Mouse (Mus musculus) forebrain, embryonic 14.5 days (tissue): ENCODE measurements at regions not wholly inside any gene's neighbourhood (a gene's known extent, or its start where the extent isn't known, plus 50 kb on each side); places are given as distances from the start of the nearest gene placed in this dataset.

Experiments used
- ATAC-seq: fragments of 200-750 bp; cut with Nextera tagmentation; 2 replicates; pipeline ENCODE4 v1.8.0; 2017; ENCODE audit warnings: mild to moderate bottlenecking, moderate library complexity
- DNase-seq: peaks from one replicate; pipeline ENCODE4 v3.0.0-alpha.2; 2015; ENCODE audit warnings: low spot score
- H3K27ac ChIP-seq: fragments of 300-500 bp; sonication (generic); 2 replicates; pipeline ENCODE4 v1.5.1; 2014; ENCODE audit warnings: low read depth, mild to moderate bottlenecking, control low read depth, low read length, moderate library complexity
- H3K27me3 ChIP-seq: fragments of 300-500 bp; sonication (generic); replicated peaks from 2 replicates; pipeline ENCODE4 v1.6.1; 2014; ENCODE audit warnings: low read length, control low read depth, mixed read lengths; ENCODE audit not compliant: control insufficient read depth, insufficient read depth
- H3K36me3 ChIP-seq: fragments of 300-500 bp; sonication (generic); 2 replicates; pipeline ENCODE4 v1.6.1; 2014; ENCODE audit warnings: low read length, control low read depth; ENCODE audit not compliant: control insufficient read depth, insufficient read depth
- H3K4me1 ChIP-seq: fragments of 300-500 bp; sonication (generic); 2 replicates; pipeline ENCODE4 v1.6.1; 2014; ENCODE audit warnings: antibody characterized with exemption, low read length, control low read depth; ENCODE audit not compliant: control insufficient read depth, insufficient read depth
- H3K4me2 ChIP-seq: fragments of 300-500 bp; sonication (generic); 2 replicates; pipeline ENCODE4 v1.6.1; 2014; ENCODE audit warnings: mild to moderate bottlenecking, control low read depth, low read length
- H3K4me3 ChIP-seq: fragments of 300-500 bp; sonication (generic); 2 replicates; pipeline ENCODE4 v1.5.1; 2014; ENCODE audit warnings: low read depth, low read length, control low read depth
- H3K9ac ChIP-seq: fragments of 300-500 bp; sonication (generic); 2 replicates; pipeline ENCODE4 v1.6.1; 2014; ENCODE audit warnings: mild to moderate bottlenecking, low read length, control low read depth, moderate library complexity
- H3K9me3 ChIP-seq: fragments of 300-500 bp; sonication (generic); replicated peaks from 2 replicates; pipeline ENCODE4 v1.6.1; 2016; ENCODE audit warnings: low read length, control low read depth, mixed read lengths; ENCODE audit not compliant: control insufficient read depth
- WGBS: fragments of 180-500 bp; shearing (Covaris S2); extraction: QIAGEN DNeasy Blood & Tissue Kit; methylation state at CpG from one replicate; pipeline ENCODE4 v1.1.7; 2014; 5-methylcytosine and 5-hydroxymethylcytosine counted together

GRCm38 (mm10) chr7:94414351-94414750 lies 1334.7 kb downstream of the Fam181b start:
- H3K36me3 ChIP-seq = no peaks in the 10 kb centered on the region
- 89% methylated on average over 1 of the region's 1 CpGs for WGBS
- ATAC-seq = no peak

GRCm38 (mm10) chr7:94415319-94415718 lies 1335.7 kb downstream of the Fam181b start:
- no peak for ATAC-seq
- no peaks in the 10 kb centered on the region for H3K36me3 ChIP-seq

More at GRCm38 (mm10) chr7:94414351-94414750, 1334.7 kb downstream of the Fam181b start:
- no peak overlapping the region for H3K4me3 ChIP-seq
- H3K27ac ChIP-seq = no peak overlapping the region
- H3K4me2 ChIP-seq = no peak overlapping the region
- no peak for DNase-seq
- no peak overlapping the region for H3K9ac ChIP-seq
- no peaks in the 10 kb centered on the region for H3K4me1 ChIP-seq
- no peaks in the 10 kb centered on the region for H3K9me3 ChIP-seq
- no peaks in the 10 kb centered on the region for H3K27me3 ChIP-seq

GRCm38 (mm10) chr7:94431470-94431869 lies 1351.8 kb downstream of the Fam181b start:
- H3K36me3 ChIP-seq = no peaks in the 10 kb centered on the region
- no peak overlapping the region for H3K4me2 ChIP-seq
- H3K27me3 ChIP-seq = no peaks in the 10 kb centered on the region
- ATAC-seq = peak; percentile 46; the same call in 1 of the 2 replicates
- no peak overlapping the region for H3K27ac ChIP-seq
- H3K4me1 ChIP-seq = no peaks in the 10 kb centered on the region
- no peaks in the 10 kb centered on the region for H3K9me3 ChIP-seq
- no peak overlapping the region for H3K4me3 ChIP-seq
- H3K9ac ChIP-seq = no peak overlapping the region
- peak; percentile 56 for DNase-seq

More at GRCm38 (mm10) chr7:94415319-94415718, 1335.7 kb downstream of the Fam181b start:
- no peak overlapping the region for H3K4me3 ChIP-seq
- no peak overlapping the region for H3K9ac ChIP-seq
- H3K27me3 ChIP-seq = no peaks in the 10 kb centered on the region
- no peaks in the 10 kb centered on the region for H3K9me3 ChIP-seq
- H3K27ac ChIP-seq = no peak overlapping the region
- no peaks in the 10 kb centered on the region for H3K4me1 ChIP-seq
- no peak overlapping the region for H3K4me2 ChIP-seq
- DNase-seq = no peak
